Mouse (Mus musculus) E14TG2a.4 (cell line): ENCODE measurements at regions not wholly inside any gene's neighbourhood (a gene's known extent, or its start where the extent isn't known, plus 50 kb on each side); places are given as distances from the start of the nearest gene placed in this dataset.

Experiments
- CTCF ChIP-seq: conservative IDR thresholded peaks from 2 replicates; pipeline ENCODE4 v1.5.1; 2014; ENCODE audit warnings: low read length
- NANOG ChIP-seq: IDR thresholded peaks from 2 replicates; pipeline ENCODE4 v1.6.1; 2014; ENCODE audit warnings: borderline replicate concordance, low read length, mixed read lengths
- POU5F1 ChIP-seq: IDR thresholded peaks from 2 replicates; pipeline ENCODE4 v1.6.1; 2014; ENCODE audit warnings: low read length, borderline replicate concordance

- TF ChIP-seq CTCF (no peak), POU5F1 (no peak), NANOG (no peak)
These were observed 177.0 kb downstream of the Slc38a4 start for GRCm38 (mm10) chr15:96878796-96879195.
